Mouse (Mus musculus) kidney, postnatal 4 days (tissue): Measurements from ENCODE around the gene Lcmt1.

ENCODE experiments used
- DNase-seq, 2 experiments: peaks; one replicate each; pipeline ENCODE4 v3.0.0; 2021; ENCODE audit warnings: mixed read lengths in 2 of 2

The Lcmt1 gene

DNA sequence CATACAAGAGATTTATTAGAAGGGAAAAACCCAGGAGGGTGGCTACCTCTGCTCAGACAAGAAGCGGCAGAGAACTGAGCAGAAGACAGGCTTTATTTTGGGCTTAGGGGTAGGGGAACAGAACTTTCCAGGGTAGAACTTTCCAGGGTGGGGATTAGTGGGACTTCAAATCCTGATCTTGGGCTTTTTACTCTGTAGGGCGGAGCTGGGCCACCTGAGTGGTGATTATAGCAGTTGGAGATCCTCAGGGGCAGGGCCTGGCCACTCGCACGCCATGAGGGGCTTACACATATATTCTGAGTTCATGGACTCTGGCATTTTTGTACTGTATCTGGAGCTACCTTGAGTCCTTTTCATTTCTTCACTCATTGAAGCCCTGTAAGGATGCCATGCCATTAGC lies 91.7 kb downstream of the Lcmt1 start:
- no peak for DNase-seq

- peak; percentile 58 to 68 for DNase-seq
Measured at GRCm38 (mm10) chr7:123462070-123462501, 92.5 kb downstream of the Lcmt1 start, which contains the start of gene Aqp8. Gene Aqp8 (plus strand): TSS chr7:123462291.

DNA sequence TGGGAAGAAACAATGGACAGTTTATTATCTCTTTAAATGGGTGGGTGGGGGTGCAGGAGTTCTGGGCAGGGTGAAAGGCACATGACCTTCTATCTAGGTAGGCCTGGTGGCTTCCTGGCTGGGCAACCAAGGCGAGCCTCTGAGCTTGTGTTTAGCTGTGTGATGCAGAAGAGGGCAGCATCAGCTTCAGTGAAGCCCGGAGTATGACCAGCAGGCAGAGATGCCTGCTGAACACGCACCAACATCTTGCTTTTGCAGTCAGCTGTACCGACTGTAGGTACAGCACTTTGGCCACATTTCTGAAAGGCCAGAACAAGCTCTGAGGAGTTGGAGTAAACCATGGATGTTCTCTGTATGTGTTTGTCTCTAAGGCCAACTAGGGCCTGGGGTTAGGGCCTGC lies 94.0 kb downstream of the Lcmt1 start:
- DNase-seq: no peak

- DNase-seq: peak; percentile 84 to 85
Measured at GRCm38 (mm10) chr7:123465692-123466387, 96.3 kb downstream of the Lcmt1 start.

DNA sequence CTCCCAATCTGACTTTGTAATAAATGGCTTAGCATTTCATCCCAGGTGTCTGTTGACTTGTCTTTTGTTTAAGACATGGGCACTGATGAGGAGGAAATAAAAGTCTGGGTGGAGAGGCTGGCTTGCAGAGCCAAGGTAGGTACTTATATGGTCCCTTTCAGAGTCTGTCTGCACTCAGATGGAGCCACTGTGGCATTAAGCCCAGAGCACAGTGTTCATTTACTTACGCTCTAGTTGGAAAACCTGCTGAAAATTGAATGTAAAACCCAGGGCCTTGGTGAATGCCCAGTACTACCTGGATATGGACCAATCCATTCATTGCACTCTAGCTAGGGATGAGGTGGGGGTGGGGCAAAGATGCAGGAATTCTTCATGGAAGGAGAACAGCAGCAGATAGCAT lies 98.4 kb downstream of the Lcmt1 start:
- DNase-seq: no peak
